Mouse (Mus musculus): ENCODE data around the gene Gsto2. TPM values are rescaled to one million over a fixed set of nuclear protein-coding genes. Genes with fewer than 3 reads are reported as not detected.
"Not testable (repeated sequence)": the region's sequence is repeated elsewhere in the genome, so short reads cannot be mapped to it uniquely, and the experiment has no call there.

Gsto2 gene
- polyA plus RNA-seq, 1 experiment from 2014 or later = 2.0 TPM

DNA sequence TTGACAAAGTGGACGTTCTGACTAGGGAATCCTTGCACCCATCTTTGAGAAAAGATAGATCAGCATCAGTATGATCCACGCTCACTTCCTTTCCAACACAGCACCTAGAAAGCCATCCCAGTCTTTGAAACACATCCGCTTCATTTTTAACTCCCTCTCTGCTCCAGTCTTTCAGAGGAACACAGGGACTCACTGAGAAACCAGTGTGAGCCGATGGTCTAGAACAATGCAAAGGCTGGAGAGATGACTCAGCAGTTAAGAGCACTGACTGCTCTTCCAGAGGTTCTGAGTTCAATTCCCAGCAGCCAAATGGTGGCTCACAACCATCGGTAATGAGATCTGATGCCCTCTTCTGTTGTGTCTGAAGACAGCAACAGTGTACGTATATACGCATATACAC, 29.6 kb upstream of the Gsto2 start:
- CTCF ChIA-PET = no interaction called here
- peaks cover 37% of the 10 kb centered on the region for H3K27me3 ChIP-seq
- in situ Hi-C loops (cut with MboI; ENCODE audit: low pct_unique_long_range_greater_than_20kb) = no loop called here
- no peak for TF ChIP-seq CTCF (IDR thresholded peaks at IDR 0.05)
- POLR2A ChIA-PET = no interaction called here
- no peak for ATAC-seq
- DNase-seq (ENCODE audit: low read depth, low spot score) = no peak

DNA sequence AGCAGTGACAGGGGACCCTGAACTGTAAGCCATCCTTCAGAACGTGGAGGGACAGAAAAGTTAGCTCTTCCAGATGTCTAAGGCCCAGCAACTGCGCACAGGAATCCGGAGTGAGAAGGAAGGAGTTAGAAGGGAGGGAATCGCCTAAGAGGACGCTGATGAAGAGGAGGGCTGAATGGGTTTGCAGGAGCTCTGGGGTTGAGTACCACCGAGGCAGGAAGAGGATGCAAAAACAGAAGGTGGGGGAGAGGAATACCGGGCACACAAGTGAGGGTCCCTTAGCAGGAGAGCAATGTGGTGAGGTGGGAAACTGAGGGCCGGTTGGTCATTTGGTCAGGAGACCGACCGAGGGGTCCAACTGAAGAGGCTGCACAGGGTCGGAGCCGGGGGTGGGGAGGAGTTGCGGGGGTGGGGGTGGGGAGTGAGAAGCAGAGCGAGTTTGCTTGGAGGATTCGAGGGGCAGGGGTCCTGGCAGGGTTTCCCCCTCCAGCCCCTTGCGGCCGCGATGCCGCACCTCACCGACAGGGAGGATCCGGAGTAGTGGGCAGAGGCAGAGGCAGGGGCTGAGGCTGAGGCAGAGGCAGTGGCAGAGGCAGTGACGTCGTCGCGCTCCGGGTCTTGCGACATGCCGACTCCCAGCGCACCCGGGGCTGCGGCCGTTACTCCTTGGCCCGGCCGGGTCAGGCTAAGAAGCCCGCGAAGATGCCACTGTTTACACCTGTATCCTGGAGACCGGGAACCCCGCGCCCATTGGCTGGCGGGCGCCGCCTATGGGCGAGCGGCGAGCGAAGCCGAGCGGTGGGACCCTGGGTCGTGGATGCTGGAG, 28.4 kb upstream of the Gsto2 start:
- TF ChIP-seq CTCF (IDR thresholded peaks at IDR 0.05) = peak; percentile 81
- ChIA-PET POLR2A (no interaction called here), CTCF (no interaction called here)
- peaks cover 39% of the 10 kb centered on the region for H3K27me3 ChIP-seq
- ATAC-seq (peak; percentile 95), DNase-seq (ENCODE audit: low read depth, low spot score) (no peak)
- in situ Hi-C loops (cut with MboI; ENCODE audit: low pct_unique_long_range_greater_than_20kb) = no loop called here

DNA sequence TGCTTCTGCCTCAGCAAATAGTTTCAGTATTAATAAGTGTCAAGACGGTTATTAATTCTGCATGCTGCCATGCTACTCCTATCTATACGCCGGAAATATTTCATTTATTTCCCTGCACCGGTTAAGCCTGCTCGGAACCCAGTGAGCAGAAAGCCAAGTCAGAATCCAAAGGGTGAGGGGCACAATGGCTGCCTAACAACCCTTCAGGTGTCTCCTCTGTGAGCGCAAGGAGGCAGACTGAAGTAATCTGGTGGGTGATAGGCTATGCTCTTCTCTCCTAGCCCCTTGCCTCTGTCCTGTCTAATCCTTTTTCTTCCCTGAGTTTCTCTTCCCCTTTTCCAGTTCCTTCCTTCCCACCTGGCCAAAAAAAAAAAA, 27.8 kb upstream of the Gsto2 start:
- CTCF ChIA-PET = no interaction called here
- in situ Hi-C loops (cut with MboI; ENCODE audit: low pct_unique_long_range_greater_than_20kb) = no loop called here
- no peak for TF ChIP-seq CTCF (IDR thresholded peaks at IDR 0.05)
- H3K27me3 ChIP-seq = peaks cover 35% of the 10 kb centered on the region
- DNase-seq (ENCODE audit: low read depth, low spot score) = no peak
- ATAC-seq = peak; percentile 33
- POLR2A ChIA-PET = no interaction called here

- ATAC-seq; CTCF ChIA-PET; in situ Hi-C loops (cut with MboI; ENCODE audit: low pct_unique_long_range_greater_than_20kb); DNase-seq (ENCODE audit: low read depth, low spot score); POLR2A ChIA-PET: not testable (repeated sequence)
- H3K27me3 ChIP-seq = peaks cover 27% of the 10 kb centered on the region
Observed at GRCm38 (mm10) chr19:47841234-47841633, 24.1 kb upstream of the Gsto2 start.

- CTCF ChIA-PET = no interaction called here
- TF ChIP-seq CTCF (IDR thresholded peaks at IDR 0.05) = no peak
- H3K27me3 ChIP-seq = no peaks in the 10 kb centered on the region
- DNase-seq (ENCODE audit: low read depth, low spot score) (no peak), ATAC-seq (no peak)
- in situ Hi-C loops (cut with MboI; ENCODE audit: low pct_unique_long_range_greater_than_20kb) = no loop called here
- POLR2A ChIA-PET = no interaction called here
Observed at GRCm38 (mm10) chr19:47849735-47850134, 15.6 kb upstream of the Gsto2 start.

DNA sequence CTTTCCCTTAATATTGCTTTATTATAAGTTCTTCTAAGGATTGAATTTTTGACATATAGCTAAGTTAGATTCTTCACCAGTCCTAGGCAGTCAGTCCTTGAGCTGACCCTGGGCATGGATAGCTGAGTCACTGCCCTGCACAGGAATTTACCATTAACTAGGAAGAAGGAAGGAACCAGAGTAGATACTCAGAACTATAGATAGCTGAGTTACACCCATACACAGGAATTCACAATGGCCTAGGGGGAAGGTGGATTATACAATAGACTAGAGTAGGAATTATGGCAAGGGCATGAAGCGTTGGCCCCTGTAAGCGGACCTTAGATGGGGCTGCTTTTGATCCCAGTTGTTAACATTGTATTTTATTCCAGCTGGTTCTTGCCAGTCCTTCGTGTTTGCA, 13.2 kb upstream of the Gsto2 start:
- ChIA-PET CTCF (interaction anchor here (1.5 kb wide), 1 partner anchor 14 kb away, joined by 4 read pairs; the partner anchor contains the start of gene Gsto2), POLR2A (interaction anchor here (0.6 kb wide), 2 partner anchors 72 to 265 kb away, joined by 3 read pairs; no protein-coding TSS in a partner anchor)
- DNase-seq (ENCODE audit: low read depth, low spot score); ATAC-seq; in situ Hi-C loops (cut with MboI; ENCODE audit: low pct_unique_long_range_greater_than_20kb); H3K27me3 ChIP-seq: not testable (repeated sequence)

- no peak for ATAC-seq
- no peak for DNase-seq (ENCODE audit: low read depth, low spot score)
- TF ChIP-seq CTCF (IDR thresholded peaks at IDR 0.05) = no peak
- ChIA-PET CTCF (interaction anchor here (1.5 kb wide), 1 partner anchor 13 kb away, joined by 4 read pairs; the partner anchor contains the start of gene Gsto2), POLR2A (no interaction called here)
- in situ Hi-C loops (cut with MboI; ENCODE audit: low pct_unique_long_range_greater_than_20kb) = no loop called here
- no peaks in the 10 kb centered on the region for H3K27me3 ChIP-seq
Observed at GRCm38 (mm10) chr19:47853053-47853452, 12.3 kb upstream of the Gsto2 start.

DNA sequence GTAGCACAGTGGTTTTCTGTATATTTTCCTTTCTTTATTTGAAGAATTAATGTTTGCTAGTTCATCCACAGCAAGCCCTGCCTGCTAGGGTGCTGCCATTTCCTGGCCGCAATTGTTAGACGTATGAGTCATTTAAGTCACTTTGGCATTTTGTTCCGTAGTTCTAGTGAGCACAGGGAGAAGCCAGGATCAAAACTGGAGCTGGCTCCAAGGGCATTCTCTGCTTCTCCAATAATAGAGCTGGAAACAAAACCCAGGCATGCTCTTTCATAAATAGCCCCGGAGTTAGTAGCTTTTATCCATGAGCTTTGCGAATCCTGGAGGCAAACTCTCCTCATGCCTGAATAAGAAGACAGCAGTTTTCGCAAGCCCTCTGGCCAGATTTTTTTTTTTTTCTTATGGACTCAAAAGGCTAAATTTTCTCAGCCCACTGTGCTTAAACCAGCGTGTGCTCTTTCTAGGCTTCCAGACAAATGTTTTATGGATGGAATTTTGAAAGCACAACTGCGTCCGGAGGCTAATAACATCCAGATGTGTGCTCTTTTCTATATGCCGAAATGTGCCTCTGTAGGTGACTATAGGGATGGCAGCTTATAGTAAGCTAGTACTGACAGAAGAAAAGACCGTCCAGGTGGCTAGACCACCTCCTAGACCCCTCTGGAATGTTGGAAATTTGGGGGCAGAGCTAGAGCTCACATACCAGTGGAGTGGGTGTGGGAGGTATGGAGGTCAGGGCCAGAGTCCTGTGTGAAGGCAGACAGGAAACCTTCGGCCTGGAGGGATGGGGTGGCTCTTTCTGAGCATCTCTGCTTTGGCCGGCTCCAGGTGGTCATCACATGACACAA, 11.2 kb upstream of the Gsto2 start:
- CTCF ChIA-PET = interaction anchor here (1.1 kb wide), 2 partner anchors 11 to 76 kb away, joined by 3 to 6 read pairs; no protein-coding TSS in a partner anchor
- in situ Hi-C loops (cut with MboI; ENCODE audit: low pct_unique_long_range_greater_than_20kb) = no loop called here
- DNase-seq (ENCODE audit: low read depth, low spot score) (no peak), ATAC-seq (peak; percentile 79)
- no peak for TF ChIP-seq CTCF (IDR thresholded peaks at IDR 0.05)
- no peaks in the 10 kb centered on the region for H3K27me3 ChIP-seq
- POLR2A ChIA-PET = no interaction called here

- peak; percentile 96 for ATAC-seq
- no peak for TF ChIP-seq CTCF (IDR thresholded peaks at IDR 0.05)
Observed at GRCm38 (mm10) chr19:47854796-47855783, 10.2 kb upstream of the Gsto2 start, which contains the start of gene Gsto1. Gene Gsto1, plus strand, starts transcription at chr19:47854970.

More at GRCm38 (mm10) chr19:47854796-47855783, 10.2 kb upstream of the Gsto2 start, which contains the start of gene Gsto1:
- no peaks in the 10 kb centered on the region for H3K27me3 ChIP-seq
- no peak for DNase-seq (ENCODE audit: low read depth, low spot score)
- in situ Hi-C loops (cut with MboI; ENCODE audit: low pct_unique_long_range_greater_than_20kb) = no loop called here
- CTCF ChIA-PET = interaction anchor here (1.1 kb wide), 2 partner anchors 10 to 75 kb away, joined by 3 to 6 read pairs; no protein-coding TSS in a partner anchor
- POLR2A ChIA-PET = no interaction called here
